Mouse (Mus musculus) intestine, postnatal 0 days (tissue): Measurements from ENCODE around the gene Arhgap15. TPM values are rescaled to one million over a fixed set of nuclear protein-coding genes. Genes with fewer than 3 reads are reported as not detected.

Experiments
- ATAC-seq: fragments of 200-750 bp; cut with Nextera tagmentation; 2 replicates; pipeline ENCODE4 v1.8.0; 2017; ENCODE audit warnings: mild to moderate bottlenecking, moderate TSS enrichment, moderate library complexity
- H3K27ac ChIP-seq: fragments of 300-500 bp; sonication (generic); 2 replicates; pipeline ENCODE4 v1.5.1; 2014; ENCODE audit warnings: mild to moderate bottlenecking, low read depth, low read length, moderate library complexity
- H3K27me3 ChIP-seq: fragments of 300-500 bp; sonication (generic); replicated peaks from 2 replicates; pipeline ENCODE4 v1.6.1; 2014; ENCODE audit warnings: low read length, mixed read lengths; ENCODE audit not compliant: control insufficient read depth, insufficient read depth
- H3K36me3 ChIP-seq: fragments of 300-500 bp; sonication (generic); 2 replicates; pipeline ENCODE4 v1.6.1; 2014; ENCODE audit warnings: mild to moderate bottlenecking, moderate library complexity; ENCODE audit not compliant: control insufficient read depth, insufficient read depth
- H3K4me1 ChIP-seq: fragments of 300-500 bp; sonication (generic); replicated peaks from 2 replicates; pipeline ENCODE4 v1.6.1; 2014; ENCODE audit warnings: antibody characterized with exemption, low read length, mixed read lengths; ENCODE audit not compliant: control insufficient read depth, insufficient read depth
- H3K4me2 ChIP-seq: fragments of 300-500 bp; sonication (generic); replicated peaks from 2 replicates; pipeline ENCODE4 v1.6.1; 2014; ENCODE audit warnings: low read depth, mild to moderate bottlenecking, moderate library complexity
- H3K4me3 ChIP-seq: fragments of 300-500 bp; sonication (generic); 2 replicates; pipeline ENCODE4 v1.5.1; 2014; ENCODE audit warnings: low read depth, low read length
- H3K9ac ChIP-seq: fragments of 300-500 bp; sonication (generic); 2 replicates; pipeline ENCODE4 v1.6.1; 2014; ENCODE audit warnings: mild to moderate bottlenecking, low read depth, low read length
- H3K9me3 ChIP-seq: fragments of 300-500 bp; sonication (generic); 2 replicates; pipeline ENCODE4 v1.6.1; 2016; ENCODE audit warnings: mixed run types; ENCODE audit not compliant: control insufficient read depth
- CTCF ChIP-seq: sonication (generic); IDR thresholded peaks from 2 replicates; pipeline ENCODE4 v1.5.1; 2016; ENCODE audit warnings: low read depth, mild to moderate bottlenecking, control low read depth, antibody characterized with exemption, moderate library complexity
- WGBS: fragments of 180-500 bp; shearing (Covaris S2); extraction: QIAGEN DNeasy Blood & Tissue Kit; methylation state at CpG from one replicate; pipeline ENCODE4 v1.1.7; 2014; 5-methylcytosine and 5-hydroxymethylcytosine counted together
- polyA plus RNA-seq: library from polyadenylated mRNA; unstranded; fragments of >200 nt; fragmentation: Nextera tagmentation; extraction: Ambion mirVana; gene quantifications from 2 replicates; pipeline ENCODE4 v1.2.1, GENCODE M21; 2015

Gene Arhgap15
- polyA plus RNA-seq, 1 experiment from 2014 or later: 0.80 TPM

DNA sequence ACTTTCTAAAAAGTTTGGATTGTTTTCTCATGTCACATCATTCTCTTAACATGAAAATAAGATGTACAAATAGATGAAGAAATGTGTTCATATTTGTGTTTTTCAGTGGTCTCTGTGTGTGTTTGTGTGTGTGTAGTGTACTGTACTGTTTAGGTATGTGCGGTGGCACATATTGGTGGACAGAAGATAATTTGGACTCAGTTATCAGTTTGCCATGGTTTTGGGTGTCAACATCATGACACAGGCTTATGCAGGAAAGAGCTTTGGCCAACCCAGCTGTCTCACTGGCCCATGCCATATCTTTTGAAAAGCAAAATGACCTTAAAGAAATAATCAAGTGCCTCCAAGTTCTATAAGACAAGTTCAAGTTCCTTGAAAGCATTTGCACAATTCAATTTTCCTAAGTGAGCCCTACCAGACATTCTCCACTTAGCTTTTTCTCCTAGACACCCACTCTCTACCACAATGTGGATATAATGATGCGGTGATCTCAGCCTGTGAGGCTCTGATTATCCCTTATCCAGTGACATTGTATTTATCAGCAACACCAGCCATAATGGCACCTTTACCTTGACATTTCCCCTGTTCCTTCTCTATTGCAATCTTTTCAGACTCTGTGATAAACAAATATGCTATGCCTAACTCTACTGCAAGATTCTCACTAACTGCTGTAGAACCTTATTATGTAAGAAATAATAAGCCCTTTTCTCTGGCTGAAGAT, 21.4 kb downstream of the Arhgap15 start:
- 90% methylated on average over 2 of the region's 2 CpGs for WGBS
- TF ChIP-seq CTCF: no peak

DNA sequence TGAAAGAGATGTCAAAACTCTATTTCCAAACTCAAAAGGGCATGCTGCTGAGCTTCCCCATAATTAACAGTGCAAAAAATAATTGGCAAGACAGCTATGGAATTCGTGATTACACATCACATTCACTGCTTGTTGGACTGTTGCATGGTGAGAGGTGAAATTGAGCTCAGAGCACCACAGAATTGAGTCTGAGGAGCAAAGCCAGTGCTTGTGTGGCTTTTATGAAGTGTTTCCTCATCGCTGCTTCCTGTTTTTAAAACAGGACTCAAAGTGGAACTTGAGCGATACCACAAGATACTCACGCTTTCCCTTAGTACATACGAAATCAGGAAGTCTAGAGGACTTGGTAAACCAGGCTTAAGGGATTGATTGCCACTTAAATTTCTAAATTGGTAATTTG, 24.0 kb downstream of the Arhgap15 start:
- Histone ChIP-seq H3K36me3 (no peaks in the 10 kb centered on the region), H3K4me3 (no peak overlapping the region), H3K9ac (no peak overlapping the region), H3K4me1 (no peaks in the 10 kb centered on the region), H3K27me3 (no peaks in the 10 kb centered on the region), H3K4me2 (no peak overlapping the region), H3K9me3 (no peaks in the 10 kb centered on the region), H3K27ac (no peak overlapping the region)
- WGBS: 80% methylated on average over 5 of the region's 5 CpGs
- no peak for ATAC-seq
- no peak for TF ChIP-seq CTCF

More for the DNA sequence above, 21.4 kb downstream of the Arhgap15 start:
- ATAC-seq: no peak
- Histone ChIP-seq H3K27ac (no peak overlapping the region), H3K4me1 (no peaks in the 10 kb centered on the region), H3K4me2 (no peak overlapping the region), H3K9me3 (no peaks in the 10 kb centered on the region), H3K9ac (no peak overlapping the region), H3K27me3 (no peaks in the 10 kb centered on the region), H3K36me3 (no peaks in the 10 kb centered on the region), H3K4me3 (no peak overlapping the region)

DNA sequence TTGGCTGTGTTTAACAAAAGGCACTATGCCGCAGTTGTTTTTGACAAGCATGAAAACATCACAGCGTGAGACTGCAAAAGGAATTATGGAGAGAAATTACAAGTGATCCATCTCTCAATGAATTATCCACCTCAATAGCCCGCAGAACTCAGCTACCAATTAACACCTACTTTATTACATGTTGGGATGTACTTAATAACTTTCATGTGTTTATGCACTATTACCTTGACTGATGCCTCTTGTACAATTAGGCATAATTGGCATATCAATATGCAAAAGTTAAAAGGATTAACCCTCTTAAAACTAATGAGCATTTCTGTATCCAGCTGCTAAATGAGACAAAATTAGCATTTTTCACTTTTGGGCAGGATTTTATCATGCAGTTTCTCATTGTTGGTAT, 33.5 kb downstream of the Arhgap15 start:
- Histone ChIP-seq H3K4me1 (no peaks in the 10 kb centered on the region), H3K4me2 (no peak overlapping the region), H3K9me3 (no peaks in the 10 kb centered on the region), H3K4me3 (no peak overlapping the region), H3K27me3 (no peaks in the 10 kb centered on the region), H3K9ac (no peak overlapping the region), H3K36me3 (no peaks in the 10 kb centered on the region), H3K27ac (no peak overlapping the region)
- no peak for TF ChIP-seq CTCF
- no peak for ATAC-seq
- WGBS: 93% methylated on average over 3 of the region's 3 CpGs

DNA sequence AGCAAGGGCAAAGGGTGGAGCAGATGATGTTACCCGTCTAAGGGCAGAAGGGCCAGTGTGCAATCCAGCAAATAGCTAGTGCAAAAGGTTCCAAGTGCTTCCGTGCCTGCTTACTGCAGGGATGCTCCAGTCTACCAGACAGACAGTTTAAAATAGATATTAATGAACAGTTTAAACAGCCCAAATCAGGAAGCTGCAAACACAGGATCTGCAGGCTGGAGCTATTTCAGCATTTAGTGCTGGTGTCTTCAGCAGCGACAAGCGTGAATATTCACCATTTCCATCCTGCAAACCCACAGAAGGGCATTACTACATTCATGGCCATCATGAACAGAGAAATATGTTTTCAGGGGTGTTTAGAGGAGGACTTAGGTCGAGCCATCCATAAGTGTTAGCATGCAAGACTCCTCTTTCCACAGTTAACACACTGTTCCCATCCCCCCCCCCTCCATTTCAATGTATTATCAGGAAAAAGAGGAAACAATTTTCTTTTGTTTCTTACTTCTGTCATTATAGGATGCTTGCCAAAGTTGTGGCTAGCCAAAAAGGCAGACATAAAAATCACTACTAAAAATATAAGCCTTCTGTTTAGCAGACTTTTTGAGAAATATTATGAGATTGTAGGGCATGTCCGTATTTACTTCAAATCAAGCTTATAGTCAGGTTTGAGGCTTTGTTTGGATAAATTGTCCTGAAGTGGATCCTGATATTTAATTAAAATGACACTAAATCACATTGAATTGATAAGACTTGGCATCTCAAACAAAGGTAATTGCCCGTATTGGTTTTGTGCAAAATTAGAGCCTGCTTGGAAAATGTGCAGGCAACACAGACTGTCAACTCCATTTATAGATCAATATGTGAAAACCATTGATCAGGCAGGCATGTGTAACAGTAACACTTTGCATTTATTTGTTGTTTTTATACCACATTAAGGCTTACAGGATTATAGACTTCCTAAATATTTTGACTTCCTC, 35.4 kb downstream of the Arhgap15 start:
- Histone ChIP-seq H3K36me3 (no peaks in the 10 kb centered on the region), H3K27ac (no peak overlapping the region), H3K4me1 (no peaks in the 10 kb centered on the region), H3K9me3 (no peaks in the 10 kb centered on the region), H3K27me3 (no peaks in the 10 kb centered on the region), H3K9ac (no peak overlapping the region), H3K4me3 (no peak overlapping the region), H3K4me2 (no peak overlapping the region)
- no peak for TF ChIP-seq CTCF
- ATAC-seq: no peak
- 64% methylated on average over 7 of the region's 7 CpGs for WGBS

DNA sequence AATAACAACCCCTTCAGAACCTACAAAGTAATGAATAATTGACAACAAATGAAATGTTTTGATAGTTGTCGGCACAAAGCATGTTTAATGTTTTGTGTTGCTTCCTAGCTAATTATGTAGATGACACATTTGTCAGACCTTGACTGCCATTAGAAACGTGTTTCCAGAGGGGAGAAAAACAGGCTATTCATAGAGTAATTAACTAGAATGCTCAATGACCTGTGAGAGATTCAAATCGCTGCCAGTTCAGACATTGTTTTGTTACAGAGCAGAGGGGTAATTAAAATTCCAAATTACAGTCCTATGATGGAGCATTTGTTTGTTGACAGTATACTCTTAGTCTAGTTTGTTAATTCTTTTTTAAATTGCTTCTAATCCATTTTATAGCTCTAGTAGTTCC, 37.5 kb downstream of the Arhgap15 start:
- Histone ChIP-seq H3K4me2 (no peak overlapping the region), H3K9me3 (no peaks in the 10 kb centered on the region), H3K36me3 (no peaks in the 10 kb centered on the region), H3K27ac (no peak overlapping the region), H3K9ac (no peak overlapping the region), H3K4me1 (no peaks in the 10 kb centered on the region), H3K27me3 (no peaks in the 10 kb centered on the region), H3K4me3 (no peak overlapping the region)
- TF ChIP-seq CTCF: no peak
- ATAC-seq: no peak
- 56% methylated on average over 3 of the region's 3 CpGs for WGBS

DNA sequence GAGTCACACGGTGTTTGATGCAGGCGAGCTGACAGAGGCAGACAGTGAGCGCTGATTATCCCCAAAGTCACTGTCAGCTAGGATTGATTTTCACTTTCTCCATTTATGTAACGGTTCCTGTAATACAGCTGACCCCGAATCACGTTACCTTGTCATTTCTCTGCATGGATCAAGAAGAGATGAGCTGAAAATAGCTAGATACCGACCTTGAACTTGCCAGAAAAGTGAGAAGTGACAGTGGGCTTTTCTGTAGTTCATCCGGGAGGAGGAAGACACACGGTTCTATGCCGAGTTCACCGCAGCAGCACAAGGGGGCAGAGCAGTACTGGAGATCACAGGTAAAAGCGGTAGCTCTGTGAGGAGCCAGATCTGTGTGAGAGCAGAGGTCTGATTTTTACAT, 38.5 kb downstream of the Arhgap15 start:
- no peak overlapping the region for H3K27ac ChIP-seq
- H3K27me3 ChIP-seq: no peaks in the 10 kb centered on the region
- WGBS: 50% methylated on average over 12 of the region's 12 CpGs
- H3K4me2 ChIP-seq: no peak overlapping the region
- H3K9ac ChIP-seq: no peak overlapping the region
- no peaks in the 10 kb centered on the region for H3K9me3 ChIP-seq
- H3K4me1 ChIP-seq: no peaks in the 10 kb centered on the region
- peak; percentile 65 for TF ChIP-seq CTCF
- H3K36me3 ChIP-seq: no peaks in the 10 kb centered on the region
- H3K4me3 ChIP-seq: no peak overlapping the region
- ATAC-seq: no peak
